Mouse (Mus musculus) naive thymus-derived CD4-positive, alpha-beta T cell, adult 2 months (primary cell): ENCODE results near the gene Rhbdf2.

Source experiments
- DNase-seq: peaks from one replicate; pipeline ENCODE4 v3.0.0-alpha.2; 2011; ENCODE audit warnings: low read depth

Rhbdf2 gene

DNA sequence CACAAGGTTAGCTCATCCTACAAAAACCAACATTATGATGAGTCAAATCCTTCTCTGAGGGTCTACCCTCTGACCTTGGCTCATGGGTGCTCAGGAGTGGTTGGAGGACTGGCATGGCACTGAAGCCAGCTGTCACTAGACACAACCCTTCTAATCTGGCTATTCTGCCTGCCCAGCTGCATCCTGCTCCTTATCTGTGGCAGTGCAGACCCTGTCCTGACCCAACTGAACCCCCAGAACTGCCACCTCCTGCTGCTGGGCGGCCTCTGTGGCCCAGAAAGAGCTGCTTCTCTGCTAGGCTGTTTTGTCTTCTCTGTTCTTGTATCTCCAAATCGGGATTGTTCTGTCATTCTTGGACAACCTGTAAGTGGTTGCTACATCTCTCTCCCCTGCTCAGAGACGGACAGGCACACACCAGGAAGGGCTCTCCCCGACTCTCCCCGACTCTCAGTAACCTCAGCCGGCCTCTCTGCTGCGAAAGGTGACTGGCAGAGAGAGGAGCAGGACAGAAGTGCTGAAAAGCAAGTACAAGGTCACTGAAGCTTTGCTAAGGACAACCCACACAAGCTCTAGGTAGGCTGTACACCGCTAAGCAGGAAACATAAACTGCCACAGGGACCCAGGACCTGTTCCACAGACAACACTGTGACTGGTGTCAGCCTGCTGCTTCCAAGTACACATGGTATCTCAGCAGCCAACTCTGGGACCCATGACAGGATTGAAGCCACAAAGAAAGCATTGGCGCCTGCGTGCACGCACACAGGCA lies 77.4 kb downstream of the Rhbdf2 start:
- no peak for DNase-seq

DNA sequence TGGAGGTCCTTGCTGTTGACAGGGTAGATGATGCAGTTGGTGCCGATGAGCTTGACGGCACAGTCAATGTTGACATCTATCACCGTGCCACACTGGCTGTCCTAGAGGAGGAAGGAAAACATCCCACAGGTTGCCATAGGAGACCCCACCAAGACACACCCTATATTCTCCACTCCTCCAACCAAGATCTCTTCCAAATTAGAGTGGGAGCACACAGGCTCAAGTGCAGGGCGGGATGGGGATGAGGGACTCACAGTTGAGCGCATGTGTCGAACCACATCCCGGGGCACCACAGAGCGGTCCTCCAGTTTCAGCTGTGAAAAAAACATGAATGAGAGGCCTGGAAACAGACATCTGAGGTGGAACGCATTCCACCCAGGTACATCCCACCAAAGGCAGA lies 78.0 kb downstream of the Rhbdf2 start:
- no peak for DNase-seq
